Mouse (Mus musculus) limb, embryonic 14.5 days (tissue): ENCODE data around the gene Nek8. TPM values are rescaled to one million over a fixed set of nuclear protein-coding genes. Genes with fewer than 3 reads are reported as not detected.

Experiments used
- ATAC-seq: fragments of 200-750 bp; cut with Nextera tagmentation; 2 replicates; pipeline ENCODE4 v1.8.0; 2017; ENCODE audit warnings: low read depth, moderate number of reproducible peaks, moderate TSS enrichment; ENCODE audit not compliant: low FRiP score
- DNase-seq: peaks from one replicate; pipeline ENCODE4 v3.0.0-alpha.2; 2015; ENCODE audit warnings: low spot score
- H3K27ac ChIP-seq: fragments of 300-500 bp; sonication (generic); replicated peaks from 2 replicates; pipeline ENCODE4 v1.5.1; 2014; ENCODE audit warnings: low read depth, mild to moderate bottlenecking, low read length, moderate library complexity, mixed read lengths
- H3K27me3 ChIP-seq: fragments of 300-500 bp; sonication (generic); 2 replicates; pipeline ENCODE4 v1.6.1; 2014; ENCODE audit warnings: low read length, mixed read lengths; ENCODE audit not compliant: control insufficient read depth, insufficient read depth
- H3K36me3 ChIP-seq: fragments of 300-500 bp; sonication (generic); 2 replicates; pipeline ENCODE4 v1.6.1; 2014; ENCODE audit warnings: mild to moderate bottlenecking, low read length, moderate library complexity, mixed read lengths; ENCODE audit not compliant: control insufficient read depth, insufficient read depth
- H3K4me1 ChIP-seq: fragments of 300-500 bp; sonication (generic); 2 replicates; pipeline ENCODE4 v1.6.1; 2014; ENCODE audit warnings: antibody characterized with exemption, low read length, mixed read lengths; ENCODE audit not compliant: control insufficient read depth, insufficient read depth
- H3K4me2 ChIP-seq: fragments of 300-500 bp; sonication (generic); replicated peaks from 2 replicates; pipeline ENCODE4 v1.6.1; 2014; ENCODE audit warnings: low read depth, mild to moderate bottlenecking, low read length, moderate library complexity; ENCODE audit not compliant: severe bottlenecking
- H3K4me3 ChIP-seq: fragments of 300-500 bp; sonication (generic); replicated peaks from 2 replicates; pipeline ENCODE4 v1.5.1; 2014; ENCODE audit warnings: low read length
- H3K9ac ChIP-seq: fragments of 300-500 bp; sonication (generic); 2 replicates; pipeline ENCODE4 v1.6.1; 2014; ENCODE audit warnings: mild to moderate bottlenecking, low read depth, low read length, moderate library complexity; ENCODE audit not compliant: severe bottlenecking
- H3K9me3 ChIP-seq: fragments of 300-500 bp; sonication (generic); 2 replicates; pipeline ENCODE4 v1.6.1; 2016; ENCODE audit warnings: low read length; ENCODE audit not compliant: control insufficient read depth
- POLR2A ChIP-seq: fragments of 200-500 bp; IDR thresholded peaks from 2 replicates; pipeline ENCODE4 v1.8.0; 2012; ENCODE audit warnings: inconsistent platforms, mild to moderate bottlenecking, moderate library complexity, borderline replicate concordance; ENCODE audit not compliant: insufficient read depth, insufficient read length; ENCODE audit errors: extremely low read depth
- WGBS: fragments of 180-500 bp; shearing (Covaris S2); extraction: QIAGEN DNeasy Blood & Tissue Kit; methylation state at CpG from one replicate; pipeline ENCODE4 v1.1.7; 2014; 5-methylcytosine and 5-hydroxymethylcytosine counted together
- polyA plus RNA-seq, 2 experiments: library from polyadenylated mRNA; depleted of rRNA in 1 of 2; stranded (reverse) in 1 of 2; unstranded in 1 of 2; fragments of >200 nt; fragmentation: Nextera tagmentation in 1 of 2; extraction: Ambion mirVana in 1 of 2; gene quantifications; 2 replicates each; pipeline versions ENCODE4 v1.2.1 to v1.2.3; 2012 to 2014

Gene Nek8
- polyA plus RNA-seq, 2 experiments: 11.9 to 38.3 TPM

- H3K27me3 ChIP-seq: no peaks in the 10 kb centered on the region
- peak; percentile 84 for ATAC-seq
These were observed 11.3 kb downstream of the Nek8 start, which contains the start of gene Traf4 for GRCm38 (mm10) chr11:78164924-78165760. Traf4 (minus strand) TSS chr11:78165589.

GRCm38 (mm10) chr11:78164604-78164923 lies 11.9 kb downstream of the Nek8 start:
- H3K4me1 ChIP-seq: peaks cover 32% of the 10 kb centered on the region
- no peak for DNase-seq
- H3K4me2 ChIP-seq: peak overlapping the region; percentile 82
- ATAC-seq: no peak
- H3K9ac ChIP-seq: peak overlapping the region; percentile 98
- 0% methylated on average over 14 of the region's 14 CpGs for whole genome bisulfite sequencing
- H3K27me3 ChIP-seq: no peaks in the 10 kb centered on the region
- H3K36me3 ChIP-seq: peaks cover 34% of the 10 kb centered on the region
- no peaks in the 10 kb centered on the region for H3K9me3 ChIP-seq
- TF ChIP-seq POLR2A: no peak
- peak overlapping the region; percentile 100 for H3K4me3 ChIP-seq
- H3K27ac ChIP-seq: peak overlapping the region; percentile 97

More at GRCm38 (mm10) chr11:78164924-78165760, 11.3 kb downstream of the Nek8 start, which contains the start of gene Traf4:
- Histone ChIP-seq H3K36me3 (peaks cover 28% of the 10 kb centered on the region), H3K4me3 (peak within 1 kb of the TSS; percentile 100), H3K4me1 (peaks cover 32% of the 10 kb centered on the region), H3K9ac (peak within 1 kb of the TSS; percentile 98), H3K4me2 (peak within 1 kb of the TSS; percentile 82), H3K9me3 (no peaks in the 10 kb centered on the region), H3K27ac (peak within 1 kb of the TSS; percentile 97)
- WGBS: 0% methylated on average over 47 of the region's 78 CpGs
- TF ChIP-seq POLR2A: peak; percentile 72; the same call in 1 of the 2 replicates
- DNase-seq: peak; percentile 91

GRCm38 (mm10) chr11:78163681-78164603 lies 12.5 kb downstream of the Nek8 start:
- H3K4me1 ChIP-seq: peaks cover 32% of the 10 kb centered on the region
- H3K27ac ChIP-seq: peak overlapping the region; percentile 97
- peak overlapping the region; percentile 98 for H3K9ac ChIP-seq
- H3K9me3 ChIP-seq: no peaks in the 10 kb centered on the region
- peaks cover 38% of the 10 kb centered on the region for H3K36me3 ChIP-seq
- WGBS: under 1% methylated on average over 21 of the region's 22 CpGs
- H3K4me2 ChIP-seq: peak overlapping the region; percentile 82
- DNase-seq (peak; percentile 88), ATAC-seq (peak; percentile 72)
- H3K4me3 ChIP-seq: peak overlapping the region; percentile 100
- no peaks in the 10 kb centered on the region for H3K27me3 ChIP-seq
- TF ChIP-seq POLR2A: 0 out of 2 replicates have a peak, but pooled peaks have one; percentile 11

- Histone ChIP-seq H3K9me3 (no peaks in the 10 kb centered on the region), H3K4me2 (peak overlapping the region; percentile 82), H3K27ac (peak overlapping the region; percentile 97), H3K27me3 (no peaks in the 10 kb centered on the region), H3K4me1 (peaks cover 32% of the 10 kb centered on the region), H3K36me3 (peaks cover 47% of the 10 kb centered on the region), H3K4me3 (peak overlapping the region; percentile 100), H3K9ac (peak overlapping the region; percentile 98)
- ATAC-seq (no peak), DNase-seq (no peak)
- TF ChIP-seq POLR2A: no peak
- 36% methylated on average over 2 of the region's 2 CpGs for WGBS
These were observed 13.4 kb downstream of the Nek8 start for GRCm38 (mm10) chr11:78163045-78163444.

- Histone ChIP-seq H3K9me3 (no peaks in the 10 kb centered on the region), H3K4me2 (peak overlapping the region; percentile 82), H3K4me1 (peaks cover 32% of the 10 kb centered on the region), H3K9ac (peak overlapping the region; percentile 98; the same call in 1 of the 2 replicates), H3K36me3 (peaks cover 53% of the 10 kb centered on the region), H3K4me3 (peak overlapping the region; percentile 100), H3K27ac (peak overlapping the region; percentile 97), H3K27me3 (no peaks in the 10 kb centered on the region)
- WGBS: 24% methylated on average over 6 of the region's 6 CpGs
- DNase-seq: peak; percentile 63
- no peak for ATAC-seq
- no peak for TF ChIP-seq POLR2A
These were observed 14.0 kb downstream of the Nek8 start for GRCm38 (mm10) chr11:78162504-78162903.
